Mouse (Mus musculus): ENCODE data around the gene C2cd4a.

GRCm38 (mm10) chr9:67846089-67846488 lies 14.0 kb upstream of the C2cd4a start:
- TF ChIP-seq CTCF (IDR thresholded peaks at IDR 0.05; ENCODE audit: control insufficient read depth, insufficient read depth, insufficient read length) (no peak), MAX (IDR thresholded peaks at IDR 0.05) (no peak), MYOD1 (IDR thresholded peaks at IDR 0.05; ENCODE audit: control insufficient read depth, insufficient read length, low read depth) (no peak), USF1 (IDR thresholded peaks at IDR 0.05; ENCODE audit: low read depth) (no peak), MYOG (IDR thresholded peaks at IDR 0.05; ENCODE audit: control insufficient read depth, extremely low read depth, insufficient read length) (no peak), CEBPB (IDR thresholded peaks at IDR 0.05; ENCODE audit: low read depth) (no peak)

Data from C2C12 (cell line).